Mouse (Mus musculus) common myeloid progenitor, adult 5-6 weeks (primary cell): ENCODE data around the gene Plppr1. TPM values are rescaled to one million over a fixed set of nuclear protein-coding genes. Genes with fewer than 3 reads are reported as not detected.

Experiments used
- ATAC-seq: replicated peaks from 2 replicates; pipeline ENCODE4 v1.8.0; 2016; ENCODE audit warnings: low read depth, mild to moderate bottlenecking, moderate TSS enrichment, inconsistent platforms; ENCODE audit not compliant: poor library complexity, severe bottlenecking
- total RNA-seq: library from RNA; stranded (forward); fragments of 200-1000, 187-1606 nt; gene quantifications from 2 replicates; pipeline ENCODE4 v1.2.3, GENCODE M21; 2017

The Plppr1 gene
- total RNA-seq, 1 experiment from 2014 or later = not detected

DNA sequence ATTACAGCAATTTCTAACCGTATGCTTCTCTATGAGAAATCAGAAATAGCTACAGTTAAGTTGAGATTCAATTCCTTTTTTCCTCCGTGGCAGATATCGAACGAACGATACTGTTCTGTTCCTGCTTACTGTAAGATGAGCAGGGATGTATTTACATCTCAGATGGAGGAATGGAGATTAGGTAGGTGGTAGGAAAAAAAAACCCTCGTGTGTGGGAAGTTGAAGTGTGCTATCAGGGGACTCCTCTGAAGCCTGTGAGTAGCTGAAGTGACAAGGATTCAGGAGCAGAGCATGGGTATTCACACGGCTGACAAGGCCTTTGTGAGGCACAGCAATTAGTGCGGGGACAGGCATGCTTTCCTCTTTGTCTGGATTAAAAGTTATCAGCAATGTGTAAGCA lies 49.3 kb downstream of the Plppr1 start:
- no peak for ATAC-seq

DNA sequence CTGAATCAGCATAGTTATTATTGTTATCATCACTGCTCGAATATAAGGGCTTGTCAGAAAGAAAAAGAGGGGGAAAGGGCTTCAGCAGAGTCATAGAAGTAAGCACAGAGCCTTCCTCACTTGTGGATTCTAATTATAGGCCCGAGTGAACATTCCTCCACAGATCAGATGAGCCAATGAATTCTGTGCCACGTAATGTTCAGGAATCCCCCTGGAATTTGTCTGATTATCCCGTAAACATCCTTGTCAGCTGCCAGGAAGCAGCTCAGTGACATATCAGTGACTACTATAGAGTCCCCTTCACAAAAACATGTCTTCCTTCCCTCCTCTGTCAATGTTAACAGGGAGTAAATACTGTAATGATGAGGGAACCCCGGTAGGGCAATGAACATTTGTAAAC lies 50.9 kb downstream of the Plppr1 start:
- ATAC-seq = no peak

DNA sequence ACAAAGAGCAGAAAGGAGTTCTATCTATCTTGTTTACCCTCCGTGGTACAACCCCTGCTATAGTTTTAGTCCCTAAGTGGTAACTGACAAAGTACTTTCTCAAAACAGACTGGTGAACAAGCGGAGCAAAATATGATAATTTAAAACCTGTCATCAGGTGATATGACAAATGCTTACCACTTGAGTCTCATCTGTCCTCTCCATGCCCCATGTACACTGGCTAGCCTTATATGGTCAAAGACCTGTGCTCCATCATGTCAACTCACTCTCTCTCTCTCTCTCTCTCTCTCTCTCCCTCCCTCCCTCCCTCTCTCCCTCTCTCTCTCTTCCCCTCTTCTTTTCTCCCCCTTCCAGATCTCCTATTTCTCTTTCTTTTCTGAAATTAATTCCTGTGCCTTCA lies 59.8 kb downstream of the Plppr1 start:
- ATAC-seq = no peak

DNA sequence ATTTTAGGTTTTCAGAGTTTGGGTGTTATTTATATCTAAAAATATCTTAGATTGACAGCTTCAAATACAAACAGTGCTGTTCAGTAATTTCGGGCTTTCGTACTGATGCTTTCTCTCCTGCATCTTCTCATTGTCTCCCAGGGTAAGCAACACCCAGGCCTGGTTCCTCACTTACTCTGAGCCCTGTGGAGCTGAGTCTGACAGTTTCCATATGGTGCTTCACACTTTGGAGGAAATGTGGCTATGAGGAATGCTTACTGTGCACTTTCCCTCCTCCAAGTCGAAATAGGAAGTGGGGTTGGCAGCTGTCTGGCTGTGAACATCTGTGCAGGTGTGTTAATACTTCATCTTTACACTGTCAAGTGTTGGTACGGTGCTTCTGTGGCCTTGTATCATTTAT lies 85.7 kb downstream of the Plppr1 start:
- no peak for ATAC-seq

DNA sequence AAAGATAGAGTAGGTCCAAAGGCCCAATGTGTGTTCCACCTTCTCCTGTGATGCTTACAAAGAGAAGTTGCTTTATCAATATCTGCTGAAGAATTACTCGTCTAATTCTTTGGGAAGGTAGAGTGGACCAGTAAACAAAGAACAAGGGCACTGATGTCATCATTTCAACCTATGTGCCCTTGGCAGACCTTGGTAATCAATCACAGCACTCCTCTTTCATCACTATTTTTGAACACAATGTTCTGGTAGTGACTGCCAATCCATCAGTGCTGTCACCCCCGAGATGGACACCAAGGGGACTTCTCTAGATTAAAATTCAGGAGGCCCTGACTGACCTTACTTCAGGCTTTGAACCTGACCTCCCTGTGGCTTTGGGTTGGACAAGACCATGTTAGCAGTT lies 89.7 kb downstream of the Plppr1 start:
- ATAC-seq = no peak

DNA sequence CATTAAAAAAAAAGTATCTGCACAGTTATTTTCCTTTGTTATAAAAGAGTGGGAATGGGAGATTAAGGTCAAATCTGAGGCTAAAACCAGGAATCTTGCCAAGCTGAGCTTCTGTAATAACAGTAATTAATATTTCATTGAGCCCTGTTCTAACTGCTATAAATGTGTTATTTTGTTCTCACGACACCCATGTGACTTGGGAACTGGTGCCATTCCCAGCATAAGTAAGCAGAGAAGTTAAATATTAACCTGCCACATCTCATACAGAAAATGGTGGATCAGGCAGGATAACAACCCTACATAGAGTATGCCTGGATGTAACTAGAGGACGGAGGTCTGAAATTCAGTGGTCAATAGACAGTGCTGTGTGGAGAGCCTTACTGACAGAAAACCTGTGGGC lies 90.2 kb downstream of the Plppr1 start:
- no peak for ATAC-seq

DNA sequence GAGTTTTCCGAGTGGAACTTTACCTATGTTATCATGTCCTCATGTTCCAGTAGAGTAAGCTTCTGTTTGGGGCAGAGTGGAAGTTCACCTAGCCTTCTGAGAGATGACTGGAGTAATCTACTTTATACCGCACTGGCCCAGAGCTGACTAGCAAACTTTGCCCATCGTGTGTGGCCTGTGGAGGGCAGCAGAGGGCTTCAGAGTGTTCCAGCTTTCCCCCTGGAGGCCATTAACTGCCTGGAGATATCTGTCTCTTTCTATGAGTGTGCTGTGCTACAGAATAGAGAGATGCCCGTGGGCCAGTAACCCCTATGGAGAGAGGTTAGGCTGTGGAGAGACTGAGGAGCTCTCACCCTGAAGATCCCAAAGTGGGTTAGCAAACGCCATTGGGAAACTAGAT lies 94.8 kb downstream of the Plppr1 start:
- peak; percentile 99 for ATAC-seq

DNA sequence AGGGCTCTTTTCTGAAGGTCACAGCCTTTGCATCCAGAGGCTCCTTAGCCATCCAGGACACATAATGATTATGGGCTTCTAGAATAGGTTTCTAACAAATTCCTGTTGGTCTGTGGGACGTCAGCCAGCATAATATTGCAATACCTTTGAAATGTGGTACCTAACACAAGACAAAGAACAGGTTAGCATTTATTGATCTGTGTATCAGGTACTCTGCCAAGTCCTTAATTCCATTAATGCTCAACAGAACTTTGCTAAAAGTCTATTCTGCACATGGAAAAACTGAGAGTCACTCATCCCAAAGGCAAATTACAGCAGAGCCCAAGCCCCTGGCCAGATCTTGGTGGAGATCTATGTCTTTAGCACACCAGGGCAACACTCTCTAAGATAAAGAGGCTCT lies 97.7 kb downstream of the Plppr1 start:
- no peak for ATAC-seq

DNA sequence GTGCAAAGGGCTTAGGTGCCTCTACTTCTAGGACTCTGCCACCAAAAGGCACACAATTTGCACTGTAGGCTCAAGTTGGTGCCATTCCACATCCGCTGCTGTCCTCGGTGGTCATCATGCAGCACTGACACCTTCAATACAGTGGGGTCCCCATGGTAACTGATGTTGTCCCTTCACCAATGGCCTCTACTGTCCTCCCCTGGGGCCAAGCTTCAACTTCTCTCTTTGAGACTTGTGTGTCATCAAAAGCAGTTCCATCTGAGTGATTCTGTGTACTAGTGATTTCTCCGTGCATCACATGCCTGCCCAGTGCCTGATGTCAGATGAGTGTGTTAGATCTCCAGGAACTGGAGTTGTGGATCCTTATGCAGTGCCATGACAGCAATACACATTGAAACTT lies 104.2 kb downstream of the Plppr1 start:
- no peak for ATAC-seq

DNA sequence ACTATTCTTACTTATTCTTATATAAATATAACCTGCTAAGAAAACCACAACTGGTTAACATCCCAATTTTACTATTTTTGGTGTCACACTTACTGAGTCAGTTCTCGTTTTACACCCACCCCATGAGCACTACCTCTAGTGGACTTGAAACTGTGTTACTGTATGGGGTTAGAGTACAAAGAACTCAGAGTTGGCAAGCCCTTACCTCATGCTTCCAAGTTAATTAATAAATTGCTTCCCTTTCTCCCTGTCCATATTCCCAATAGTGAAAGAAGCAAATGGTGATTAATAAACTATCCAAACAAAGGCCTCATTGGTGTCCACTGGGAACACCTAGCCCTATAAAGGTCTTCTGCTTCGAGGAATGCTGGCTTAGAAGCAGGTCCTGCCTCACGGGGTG lies 107.3 kb downstream of the Plppr1 start:
- no peak for ATAC-seq

DNA sequence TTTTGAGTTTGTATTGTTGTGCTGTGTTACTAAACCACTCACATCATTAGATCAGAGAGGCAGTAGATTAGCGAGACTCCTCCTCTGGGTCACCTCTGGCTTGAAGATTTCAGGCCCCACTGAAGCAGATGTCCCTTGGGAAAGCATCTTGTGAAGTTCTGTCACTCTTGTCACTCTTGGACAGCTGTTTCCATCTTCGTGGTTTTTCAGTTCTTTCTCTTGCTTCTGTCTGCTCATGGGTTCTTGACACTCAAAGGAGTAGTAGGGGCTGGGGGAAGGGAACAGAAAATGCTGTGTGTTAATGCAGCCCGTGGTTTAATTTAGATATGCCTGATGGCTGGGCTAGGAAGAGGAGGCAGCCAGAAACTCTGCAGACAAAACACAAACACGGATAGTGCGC lies 108.0 kb downstream of the Plppr1 start:
- ATAC-seq = no peak

DNA sequence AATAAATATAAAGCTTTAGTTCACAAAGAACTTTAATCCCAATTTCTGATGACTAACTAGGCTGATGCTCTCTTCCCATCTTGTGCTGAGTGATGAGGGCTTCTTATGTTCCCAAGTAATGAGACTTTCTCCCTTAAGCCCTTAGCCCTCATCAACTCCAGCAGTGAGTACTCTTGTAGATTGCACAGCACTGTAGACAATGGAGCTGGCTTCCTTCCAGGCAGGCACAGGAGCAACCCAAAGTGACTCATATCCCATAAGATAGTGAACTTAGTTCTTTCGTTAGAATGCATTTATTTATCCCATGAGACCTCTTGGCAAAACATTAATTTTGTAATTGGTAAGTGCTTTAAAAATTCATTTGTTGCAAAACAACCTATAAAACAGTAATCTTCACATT lies 110.4 kb downstream of the Plppr1 start:
- ATAC-seq = no peak

DNA sequence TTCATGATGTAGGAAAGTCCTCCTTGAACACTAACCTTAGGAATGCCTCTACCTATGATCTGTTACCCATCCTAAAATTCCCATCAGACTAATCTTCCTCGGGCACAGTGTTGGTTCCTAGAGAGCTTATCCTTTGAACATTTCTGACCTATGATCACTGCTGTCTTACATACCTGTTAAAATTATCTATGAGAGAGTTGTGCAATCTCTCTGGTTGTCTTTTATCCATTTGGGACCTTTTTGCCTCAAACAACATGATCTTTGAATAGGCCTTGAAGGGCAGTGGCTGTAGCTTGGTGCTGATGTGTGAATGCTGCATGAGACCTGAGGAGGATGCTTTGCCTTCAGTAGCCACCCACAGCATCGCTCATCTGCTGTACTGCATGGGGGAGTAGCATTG lies 119.0 kb downstream of the Plppr1 start:
- ATAC-seq = no peak

DNA sequence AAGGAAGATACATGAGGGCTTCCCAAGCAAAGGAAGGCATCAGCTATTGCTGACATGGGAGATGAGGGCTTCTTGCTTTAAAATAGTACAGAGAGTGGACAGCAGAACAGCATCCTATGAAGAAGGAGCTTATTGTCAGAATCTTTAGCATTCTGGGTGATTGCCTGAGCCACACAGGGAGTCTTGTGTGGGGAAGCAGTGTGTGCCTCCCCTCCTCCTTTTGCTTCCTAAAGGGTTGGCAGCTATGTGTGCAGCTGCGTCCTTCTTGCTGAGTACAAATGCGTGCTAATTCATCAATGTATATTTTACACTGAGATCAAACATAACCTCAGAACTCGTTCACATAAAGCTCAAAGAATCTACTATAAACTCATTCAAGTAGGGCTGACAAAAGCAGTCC lies 119.8 kb downstream of the Plppr1 start:
- no peak for ATAC-seq

DNA sequence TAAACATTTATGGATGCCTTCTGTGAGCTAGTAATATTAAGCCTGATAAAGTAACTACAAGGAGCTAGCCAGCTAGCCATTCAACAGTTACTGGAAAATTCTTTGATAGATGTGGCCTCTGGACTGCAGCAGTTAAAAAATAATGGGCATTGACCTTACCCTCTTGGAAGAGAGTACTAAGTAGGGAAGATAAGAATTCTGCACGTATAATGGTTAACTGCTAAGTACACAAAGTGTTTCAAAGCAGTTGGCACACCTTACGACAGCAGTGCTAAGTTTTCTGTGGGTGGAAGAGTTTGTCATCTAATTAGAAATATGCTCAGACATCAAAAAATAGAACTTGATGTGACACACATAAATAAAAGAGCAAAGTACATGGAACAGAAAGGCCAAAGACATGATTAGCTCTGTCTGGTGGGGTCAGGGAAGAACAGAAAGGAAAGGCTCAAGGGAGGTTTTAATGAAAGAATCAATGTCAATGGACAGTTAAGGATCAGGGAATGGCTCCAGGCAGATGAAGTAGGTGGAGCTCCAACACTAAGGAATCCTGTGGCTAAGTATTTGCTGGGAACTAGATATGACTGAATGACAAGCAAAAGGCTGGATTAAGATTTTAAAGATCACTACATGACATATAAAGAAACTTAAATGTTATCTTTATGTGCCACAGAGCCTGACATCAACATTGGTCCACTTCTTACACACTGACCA lies 120.6 kb downstream of the Plppr1 start:
- no peak for ATAC-seq

DNA sequence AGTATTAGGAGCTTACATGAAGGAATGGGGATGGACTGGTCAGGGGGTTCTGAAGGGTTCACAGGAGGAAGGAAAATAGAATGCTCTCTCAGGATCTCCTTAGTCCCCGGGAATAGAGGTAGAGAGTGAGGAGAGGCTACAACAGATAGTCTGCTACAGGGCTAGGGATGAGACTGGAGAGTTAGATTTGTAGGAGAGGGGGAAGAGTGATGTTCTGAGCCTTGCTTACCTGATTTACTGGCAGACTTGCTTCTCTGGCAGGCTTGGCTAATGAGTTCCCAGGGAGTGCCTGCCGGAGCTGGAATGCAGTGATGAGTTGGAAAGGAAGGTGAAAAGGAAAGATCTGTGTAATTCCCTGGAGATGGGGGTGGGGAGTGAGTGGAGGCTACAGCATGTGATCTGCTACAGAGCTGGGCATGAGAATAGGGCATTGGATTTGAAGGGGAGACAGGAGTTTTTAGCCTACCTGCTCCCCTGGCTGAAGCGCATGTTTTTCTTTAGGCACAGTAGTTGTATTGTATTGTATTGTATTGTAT lies 131.0 kb downstream of the Plppr1 start:
- no peak for ATAC-seq

DNA sequence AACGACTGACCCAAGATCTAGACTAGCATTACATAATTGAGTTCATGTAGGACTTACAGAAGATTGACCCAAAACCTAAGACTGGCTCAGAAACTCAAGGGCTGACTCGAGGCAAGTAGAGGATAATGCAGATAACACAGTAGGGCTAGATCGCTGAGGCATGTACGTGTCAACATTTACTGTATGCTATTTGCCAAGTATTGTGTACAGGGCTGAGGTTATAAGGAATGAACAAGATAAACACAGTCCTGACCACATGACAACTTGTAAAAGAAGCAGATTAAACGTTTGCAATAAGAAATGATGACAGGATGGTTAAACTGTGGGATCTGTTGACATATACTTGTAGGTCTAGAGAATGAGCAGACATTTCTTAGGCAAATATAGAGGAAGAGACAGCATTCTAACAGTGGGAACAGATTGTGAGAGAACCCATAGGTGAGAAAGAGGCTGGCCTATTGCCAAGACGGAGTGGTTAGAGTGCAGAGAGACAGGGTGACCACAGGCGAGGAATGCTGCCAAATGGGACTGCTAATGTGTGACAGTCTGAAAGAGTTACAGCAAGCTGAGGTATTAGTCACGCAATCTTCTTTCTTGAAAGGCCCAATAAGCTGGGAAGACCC lies 138.2 kb downstream of the Plppr1 start:
- peak; percentile 89 for ATAC-seq

DNA sequence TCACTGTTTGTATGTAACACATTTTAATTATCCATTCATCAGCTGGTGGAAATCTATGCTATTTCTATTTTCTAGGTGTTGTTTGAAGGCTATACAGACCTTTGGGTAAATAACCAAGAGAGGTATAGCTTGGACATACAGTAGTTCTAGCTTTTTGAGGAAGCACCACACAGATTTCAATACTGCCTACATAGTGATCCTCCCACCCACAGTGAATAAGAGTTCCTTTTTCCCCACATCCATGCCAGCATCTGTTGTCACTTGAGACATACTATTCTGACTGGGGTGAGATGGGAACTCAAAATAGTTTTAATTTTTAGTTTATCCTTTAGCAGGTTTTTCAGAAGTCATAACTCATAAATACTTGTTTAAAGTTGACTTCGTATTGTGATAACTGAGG lies 151.4 kb downstream of the Plppr1 start:
- ATAC-seq = no peak

DNA sequence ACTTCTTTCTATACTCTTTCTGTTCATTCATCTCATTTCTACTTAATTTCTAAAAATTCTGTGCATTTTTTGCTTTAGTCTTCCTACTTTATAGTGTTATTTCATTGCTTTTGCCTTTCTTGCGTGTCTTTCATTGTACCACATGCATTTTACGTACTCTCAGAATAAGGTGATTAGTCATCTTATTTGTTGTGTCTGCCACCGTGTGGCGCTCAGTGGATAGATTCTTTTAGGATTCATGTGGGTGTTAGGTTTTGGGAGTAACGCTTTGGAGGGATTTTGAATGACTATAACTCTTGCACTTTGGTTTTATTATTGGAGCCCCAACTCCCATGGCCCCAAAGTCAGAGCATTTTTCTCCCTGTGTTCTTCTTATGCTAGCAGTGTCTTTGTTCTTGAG lies 152.5 kb downstream of the Plppr1 start:
- ATAC-seq = no peak

DNA sequence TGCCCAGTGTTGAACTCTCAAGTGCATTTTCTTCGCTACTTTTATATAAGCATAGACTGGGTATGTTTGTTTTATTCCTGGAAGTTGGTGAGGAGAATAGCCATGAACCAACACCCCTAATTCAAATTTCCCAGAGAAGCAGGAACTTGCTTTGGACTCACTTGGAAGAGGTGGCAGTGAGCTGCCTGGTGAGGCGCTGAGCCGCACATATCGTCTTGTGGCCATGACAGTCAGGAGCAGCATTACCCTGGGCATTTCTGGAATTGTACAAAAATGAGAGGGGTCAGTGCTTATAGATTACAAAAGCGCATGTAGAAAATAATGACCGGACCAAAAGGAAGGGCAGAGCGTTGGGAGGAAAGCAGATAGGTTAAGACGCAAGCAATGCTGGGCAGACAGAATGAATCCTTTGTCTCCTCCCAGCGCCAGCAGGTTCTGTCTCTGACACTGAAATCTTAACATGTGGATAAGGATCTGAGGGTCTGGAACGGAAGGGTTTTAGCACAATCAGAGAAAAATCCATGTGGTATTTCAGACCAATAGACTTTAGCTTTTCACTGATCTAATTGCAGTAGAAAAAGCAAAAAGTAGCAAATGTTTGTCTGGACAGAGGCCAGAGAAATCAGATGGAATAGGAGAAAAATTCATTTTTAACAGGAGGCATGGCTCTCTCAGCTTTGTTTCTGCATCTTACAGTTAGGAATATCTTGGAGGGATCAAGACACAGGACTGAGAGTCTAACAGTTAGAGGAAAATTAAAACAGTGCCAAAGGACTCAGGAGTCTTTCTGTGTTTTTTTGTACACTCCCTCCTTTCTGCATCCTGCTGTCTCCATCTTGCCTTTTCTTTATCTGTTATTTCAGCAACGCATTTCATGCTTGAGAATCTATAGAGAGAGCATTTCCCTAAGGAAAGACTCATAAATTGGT lies 153.8 kb downstream of the Plppr1 start:
- no peak for ATAC-seq

DNA sequence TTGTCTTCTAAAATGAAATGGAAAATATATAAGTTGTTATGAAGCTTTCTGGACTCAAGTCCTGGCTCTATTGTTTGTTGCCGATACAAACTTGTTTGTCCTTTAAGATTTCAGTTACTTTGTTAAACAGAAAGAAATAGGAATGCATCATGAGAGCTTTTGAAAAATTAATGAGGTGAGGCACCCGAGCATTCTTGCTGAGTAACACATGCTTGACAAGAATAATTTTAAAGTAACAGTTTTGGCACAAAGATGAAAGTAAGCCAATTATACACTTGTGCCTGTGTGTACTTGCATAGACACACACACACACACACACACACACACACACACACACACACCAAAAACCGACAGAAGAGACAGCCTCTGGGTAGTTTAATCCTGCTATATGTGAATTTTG lies 155.3 kb downstream of the Plppr1 start:
- ATAC-seq = no peak
